Mouse (Mus musculus) retina, postnatal 1 day (tissue): ENCODE measurements around the gene Erich4.
"Not testable (repeated sequence)": the region's sequence is repeated elsewhere in the genome, so short reads cannot be mapped to it uniquely, and the experiment has no call there.

ENCODE experiments used
- DNase-seq: peaks from one replicate; pipeline ENCODE4 v3.0.0-alpha.2; 2012

Erich4 gene

DNA sequence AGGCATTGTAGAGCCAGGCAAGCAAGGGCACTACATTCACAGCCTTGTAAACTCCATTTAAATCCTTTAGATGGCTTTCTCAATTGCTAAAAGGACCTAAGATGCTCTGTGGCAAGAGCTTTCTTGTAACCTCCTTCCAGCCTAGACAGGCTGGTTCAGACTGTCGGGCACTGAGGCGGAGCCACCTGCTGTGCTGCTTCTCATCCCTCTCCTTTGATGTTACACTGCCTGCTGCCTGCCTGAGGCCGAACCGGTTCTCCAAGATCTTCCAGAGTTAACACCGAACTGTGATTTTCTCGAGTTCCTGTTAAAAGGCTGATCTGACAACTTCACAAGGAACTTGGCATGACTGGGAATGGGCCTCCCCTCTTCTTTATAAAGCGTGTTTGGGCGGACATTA is 39.8 kb downstream of the Erich4 start:
- DNase-seq = no peak

- DNase-seq = no peak
These were observed 40.6 kb downstream of the Erich4 start for GRCm38 (mm10) chr7:25575105-25575504.

DNA sequence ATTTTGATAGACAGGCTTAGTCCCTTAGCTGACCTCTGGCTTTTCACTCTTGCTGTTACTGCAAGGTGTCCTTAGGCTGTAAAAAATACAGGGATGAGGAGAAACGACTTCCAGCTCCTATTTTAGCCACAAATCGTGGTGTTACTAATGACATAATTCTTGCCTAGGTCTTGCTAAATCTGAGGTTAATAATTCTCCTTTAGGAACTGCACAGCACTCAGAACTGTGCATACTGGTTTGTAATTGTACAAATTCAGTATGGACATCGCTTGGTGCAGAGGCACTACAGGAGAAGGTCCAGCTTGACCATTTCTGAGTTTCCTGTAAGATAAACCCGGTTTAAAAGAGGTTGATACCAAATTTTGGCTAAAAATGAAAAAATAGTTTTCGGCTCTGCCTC is 41.9 kb downstream of the Erich4 start:
- DNase-seq = not testable (repeated sequence)

- no peak for DNase-seq
These were observed 47.0 kb downstream of the Erich4 start for GRCm38 (mm10) chr7:25568721-25569120.
